ENCODE assay signal across 21 mouse cellular contexts in the genomic region with DNA sequence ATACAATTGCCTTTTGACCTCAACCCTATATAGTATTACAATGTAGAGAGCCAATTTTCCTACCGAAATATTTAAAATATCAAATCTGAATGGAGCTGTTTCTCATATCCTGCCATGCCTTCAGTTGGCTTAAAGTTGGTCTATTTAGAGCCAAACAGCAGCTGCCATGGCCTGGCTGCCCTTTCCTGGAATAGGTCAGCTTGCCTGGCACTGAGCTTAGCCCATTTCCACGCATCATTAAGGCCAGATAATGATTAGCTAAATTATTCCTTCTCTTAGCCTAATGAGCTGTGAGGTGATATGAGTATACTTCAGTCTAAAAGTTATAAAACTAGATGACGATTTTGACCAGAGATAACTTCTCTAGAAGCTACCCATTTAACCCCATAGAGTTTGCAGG.
DNase-seq lines count a peak whose midpoint lies in the region; ATAC-seq and TF ChIP-seq lines count a peak whose summit lies in the region.
"Had no signal": no experiment of that assay in that cellular context is flagged by ENCODE, and none has a peak within 500 bp of the region (broad histone marks: within the 10 kb centered on the region; RNA-seq: fewer than 3 reads in every experiment).

No protein-coding gene starts in this region.

- H3K9ac ChIP-seq in lung, embryonic 14.5 days = no peak overlapping the region
- H3K9ac ChIP-seq in kidney, postnatal 0 days (ENCODE audit: low read depth, low read length) = no peak overlapping the region
- H3K9ac ChIP-seq: forebrain, embryonic 12.5 days; heart, embryonic 12.5 days; hindbrain, embryonic 15.5 days; intestine, embryonic 15.5 days had no signal

- no peaks in the 10 kb centered on the region for H3K4me1 ChIP-seq in lung, embryonic 14.5 days (ENCODE audit: insufficient read depth)
- H3K4me1 ChIP-seq in lung, adult 2 months (ENCODE audit: control insufficient read depth, insufficient read depth, low read length) = no peaks in the 10 kb centered on the region
- H3K4me1 ChIP-seq in kidney, adult 2 months (ENCODE audit: control insufficient read depth, insufficient read depth, low read length) = no peaks in the 10 kb centered on the region; the same call in 1 of the 2 replicates
- H3K4me1 ChIP-seq in kidney, postnatal 0 days (replicated peaks; ENCODE audit: insufficient read depth, low read length) = no peaks in the 10 kb centered on the region
- no peaks in the 10 kb centered on the region for H3K4me1 ChIP-seq in cerebellum, adult 2 months (ENCODE audit: control insufficient read depth, insufficient read depth, low read length)
- H3K4me1 ChIP-seq: forebrain, embryonic 12.5 days; heart, embryonic 12.5 days; hindbrain, embryonic 15.5 days; intestine, embryonic 15.5 days; midbrain, embryonic 10.5 days had no signal

- no peak for TF ChIP-seq POLR2A in lung, adult 2 months (IDR thresholded peaks at IDR 0.05; ENCODE audit: borderline replicate concordance, extremely low read depth, low read depth, low read length)
- no peak for TF ChIP-seq POLR2A in kidney, adult 2 months (IDR thresholded peaks at IDR 0.05; ENCODE audit: low read depth, low read length)
- TF ChIP-seq POLR2A in cerebellum, adult 2 months (IDR thresholded peaks at IDR 0.05; ENCODE audit: borderline replicate concordance, insufficient read depth, low read length) = no peak

- no peaks in the 10 kb centered on the region for H3K27me3 ChIP-seq in lung, embryonic 14.5 days (ENCODE audit: insufficient read depth, low read length)
- H3K27me3 ChIP-seq in kidney, adult 2 months (replicated peaks; ENCODE audit: control insufficient read depth, insufficient read depth, low read length) = peaks cover 1% of the 10 kb centered on the region; the same call in 1 of the 2 replicates
- H3K27me3 ChIP-seq in kidney, postnatal 0 days (ENCODE audit: insufficient read depth, low read length) = no peaks in the 10 kb centered on the region
- no peaks in the 10 kb centered on the region for H3K27me3 ChIP-seq in cerebellum, adult 2 months (ENCODE audit: control insufficient read depth, insufficient read depth, low read length)
- H3K27me3 ChIP-seq: forebrain, embryonic 12.5 days; heart, embryonic 12.5 days; hindbrain, embryonic 15.5 days; intestine, embryonic 15.5 days had no signal

- H3K4me3 ChIP-seq in lung, embryonic 14.5 days (ENCODE audit: low read depth, low read length) = no peak overlapping the region
- H3K4me3 ChIP-seq in lung, adult 2 months (replicated peaks; ENCODE audit: extremely low read depth, low read depth, low read length) = no peak overlapping the region
- H3K4me3 ChIP-seq in kidney, adult 2 months (ENCODE audit: insufficient read depth, low read depth, low read length) = no peak overlapping the region
- H3K4me3 ChIP-seq in kidney, postnatal 0 days (replicated peaks; ENCODE audit: low read depth, low read length) = no peak overlapping the region
- no peak overlapping the region for H3K4me3 ChIP-seq in cerebellum, adult 2 months (replicated peaks; ENCODE audit: insufficient read depth, low read depth, low read length)
- H3K4me3 ChIP-seq: forebrain, embryonic 12.5 days; heart, embryonic 12.5 days; hindbrain, embryonic 15.5 days; intestine, embryonic 15.5 days; midbrain, embryonic 10.5 days had no signal

- H3K9me3 ChIP-seq in lung, embryonic 14.5 days (ENCODE audit: low read depth, low read length) = no peaks in the 10 kb centered on the region
- no peaks in the 10 kb centered on the region for H3K9me3 ChIP-seq in kidney, postnatal 0 days (replicated peaks; ENCODE audit: low read length)
- H3K9me3 ChIP-seq: forebrain, embryonic 12.5 days; heart, embryonic 12.5 days; hindbrain, embryonic 15.5 days; intestine, embryonic 15.5 days; midbrain, embryonic 10.5 days had no signal

- peak; percentile 42 for DNase-seq in lung, embryonic 14.5 days
- DNase-seq in lung, adult 2 months = no peak
- peak; percentile 84 for DNase-seq in kidney, adult 2 months
- DNase-seq in kidney, postnatal 0 days (ENCODE audit: low spot score) = peak; percentile 4
- peak; percentile 9 to 68 for DNase-seq in lung, postnatal 4 days
- DNase-seq in cerebellum, adult 2 months = no peak
- no peak for DNase-seq in right cerebral cortex, postnatal 36 days (ENCODE audit: low spot score in 2 of 2)
- DNase-seq: adrenal gland, adult 2 months; B cell, adult 2 months; cerebellum, adult 9-10 months; gastrocnemius, postnatal 10 days; heart, adult 11 months; left cerebral cortex, postnatal 4 days; right cerebral cortex, postnatal 14 days had no signal

- no peak for TF ChIP-seq CTCF in lung, embryonic 14.5 days (IDR thresholded peaks at IDR 0.05; ENCODE audit: low read depth)
- no peak for TF ChIP-seq CTCF in lung, adult 2 months (IDR thresholded peaks at IDR 0.05; ENCODE audit: insufficient read depth, low read length)
- TF ChIP-seq CTCF in kidney, adult 2 months (conservative IDR thresholded peaks at IDR 0.05; ENCODE audit: insufficient read depth, insufficient read length, low read depth, low read length) = no peak
- TF ChIP-seq CTCF in kidney, postnatal 0 days (IDR thresholded peaks at IDR 0.05; ENCODE audit: low read depth) = no peak
- TF ChIP-seq CTCF in cerebellum, adult 2 months (IDR thresholded peaks at IDR 0.05; ENCODE audit: borderline replicate concordance, insufficient read depth, low read depth, low read length) = no peak

- ATAC-seq in lung, embryonic 14.5 days (ENCODE audit: insufficient read depth) = no peak
- ATAC-seq in kidney, postnatal 0 days (replicated peaks; ENCODE audit: low FRiP score, low read depth) = peak; percentile 54; the same call in 1 of the 2 replicates
- ATAC-seq: intestine, embryonic 15.5 days had no signal

- no peaks in the 10 kb centered on the region for H3K36me3 ChIP-seq in lung, embryonic 14.5 days (ENCODE audit: insufficient read depth)
- H3K36me3 ChIP-seq in kidney, adult 2 months (ENCODE audit: control insufficient read depth, insufficient read depth, low read length) = no peaks in the 10 kb centered on the region
- no peaks in the 10 kb centered on the region for H3K36me3 ChIP-seq in kidney, postnatal 0 days (ENCODE audit: insufficient read depth, low read length)
- H3K36me3 ChIP-seq: forebrain, embryonic 12.5 days; heart, embryonic 12.5 days; hindbrain, embryonic 15.5 days; intestine, embryonic 15.5 days; midbrain, embryonic 10.5 days had no signal

- 48% methylated on average over 3 of the region's 3 CpGs for WGBS in lung, embryonic 14.5 days
- 60% methylated on average over 3 of the region's 3 CpGs for WGBS in lung, adult 2 months
- 27% methylated on average over 3 of the region's 3 CpGs for WGBS in kidney, adult 2 months
- WGBS in kidney, postnatal 0 days = 51% methylated on average over 3 of the region's 3 CpGs
- 24% methylated on average over 3 of the region's 3 CpGs for WGBS in cerebellum, adult 2 months

- no peak overlapping the region for H3K27ac ChIP-seq in lung, embryonic 14.5 days (ENCODE audit: low read depth)
- H3K27ac ChIP-seq in kidney, adult 2 months (ENCODE audit: insufficient read depth, low read depth, low read length) = no peak overlapping the region
- H3K27ac ChIP-seq in kidney, postnatal 0 days = no peak overlapping the region
- no peak overlapping the region for H3K27ac ChIP-seq in cerebellum, adult 2 months (ENCODE audit: insufficient read depth, low read length)
- H3K27ac ChIP-seq: forebrain, embryonic 12.5 days; hindbrain, embryonic 15.5 days; intestine, embryonic 15.5 days; macrophage; midbrain, embryonic 10.5 days had no signal

- no peak overlapping the region for H3K4me2 ChIP-seq in lung, embryonic 14.5 days
- H3K4me2 ChIP-seq in kidney, postnatal 0 days (ENCODE audit: low read length) = no peak overlapping the region
- H3K4me2 ChIP-seq: forebrain, embryonic 12.5 days; heart, embryonic 12.5 days; hindbrain, embryonic 15.5 days; intestine, embryonic 15.5 days; liver, embryonic 11.5 days had no signal

Comparison
In these comparisons a context has a peak if more than half of its experiments do, and no peak if none do; other contexts are left out.
1. DNase-seq: peak in lung, embryonic 14.5 days (single experiment), kidney, adult 2 months (single experiment), kidney, postnatal 0 days (single experiment) and lung, postnatal 4 days (2 of 2); none in lung, adult 2 months (single experiment), cerebellum, adult 2 months (0 of 2) and right cerebral cortex, postnatal 36 days (0 of 2).